Mouse (Mus musculus): ENCODE results near the gene Glrx5. TPM values are rescaled to one million over a fixed set of nuclear protein-coding genes. Genes with fewer than 3 reads are reported as not detected.
A peak's percentile ranks its signal among the peaks of the same experiment; 100 is the strongest.

The Glrx5 gene
- total RNA-seq, 2 experiments from 2014 or later = 146 to 188 TPM

DNA sequence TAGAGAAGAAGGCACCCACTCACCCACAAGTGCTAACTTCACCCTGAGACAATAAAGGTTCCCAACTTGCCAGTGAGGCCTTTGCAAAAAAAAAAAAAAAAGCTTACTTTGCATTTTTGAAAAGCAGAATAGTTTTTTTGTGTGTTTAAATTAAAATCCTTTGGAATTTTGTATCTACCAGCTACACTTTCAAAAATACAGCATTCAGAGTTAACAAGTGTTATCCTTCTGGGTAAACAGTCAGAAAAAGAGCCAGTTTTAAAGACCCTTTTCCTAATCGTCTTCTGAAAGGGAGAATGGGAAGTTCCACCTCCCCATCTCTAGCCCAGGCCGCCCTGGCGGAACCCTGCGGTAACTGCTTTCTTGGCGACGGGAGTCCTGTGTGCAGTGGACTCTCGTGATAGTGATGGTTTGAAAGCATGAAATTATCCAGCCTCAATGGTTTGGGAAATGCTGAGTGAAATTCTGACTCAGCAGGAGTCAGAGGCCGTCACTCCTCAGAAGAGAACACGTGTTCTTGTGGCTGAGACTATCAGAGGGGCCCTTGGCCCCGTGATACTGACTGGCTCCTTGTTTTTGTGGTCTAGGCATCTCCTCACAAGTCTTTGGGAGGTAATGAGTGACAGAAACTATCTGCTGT, 6.4 kb upstream of the Glrx5 start:
- peak; percentile 60 for ATAC-seq (replicated peaks; ENCODE audit: low FRiP score, poor library complexity, severe bottlenecking)

DNA sequence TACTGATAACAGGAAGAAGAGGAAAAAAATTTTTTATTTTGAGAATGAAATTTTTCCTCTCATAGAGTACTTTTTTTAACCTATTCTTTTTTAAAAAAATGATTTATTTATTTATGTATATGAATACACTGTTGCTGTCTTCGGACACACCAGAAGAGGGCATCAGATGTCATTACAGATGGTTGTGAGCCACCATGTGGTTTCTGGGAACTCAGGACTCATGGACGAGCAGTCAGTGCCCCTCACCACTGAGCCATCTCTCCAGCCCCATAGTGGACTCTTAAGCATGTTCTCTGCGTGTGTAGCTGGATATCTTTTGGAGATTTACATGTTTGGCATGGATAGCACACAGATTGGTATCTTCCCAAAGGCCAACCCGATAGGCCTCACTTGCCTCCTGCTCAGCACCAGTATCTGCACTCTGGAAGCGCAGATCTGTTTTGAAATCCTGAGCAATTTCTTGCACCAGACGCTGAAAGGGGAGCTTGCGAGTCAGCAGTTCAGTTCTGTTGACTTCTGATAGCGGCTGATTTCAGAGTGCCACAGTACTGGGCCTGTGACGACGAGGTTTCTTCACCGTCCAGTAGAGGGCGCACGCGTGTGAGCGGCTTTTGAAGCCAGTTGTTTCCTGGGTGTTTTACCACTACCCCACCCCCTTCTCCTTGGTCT, 5.0 kb upstream of the Glrx5 start:
- ATAC-seq (replicated peaks; ENCODE audit: low FRiP score, poor library complexity, severe bottlenecking) = peak; percentile 46

DNA sequence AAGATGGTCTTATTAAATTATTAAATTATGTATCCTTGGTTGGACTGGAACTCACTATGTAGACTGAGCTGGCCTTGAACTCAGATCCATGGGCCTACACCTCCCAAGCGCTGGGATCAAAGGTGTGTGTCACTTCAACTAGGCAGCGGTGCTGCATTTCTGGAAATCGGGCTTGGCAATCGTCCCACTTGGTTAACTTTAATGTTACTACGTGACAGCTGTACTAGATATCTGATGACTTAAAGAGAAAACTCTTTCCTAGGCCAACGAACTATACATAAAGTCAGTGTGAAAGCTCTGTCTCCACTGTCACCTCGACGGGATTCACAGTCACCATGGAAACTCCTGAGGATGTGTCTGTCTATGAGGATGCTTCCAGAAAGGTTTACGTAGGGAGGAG, 2.6 kb upstream of the Glrx5 start:
- ATAC-seq (replicated peaks; ENCODE audit: low FRiP score, poor library complexity, severe bottlenecking) = no peak

DNA sequence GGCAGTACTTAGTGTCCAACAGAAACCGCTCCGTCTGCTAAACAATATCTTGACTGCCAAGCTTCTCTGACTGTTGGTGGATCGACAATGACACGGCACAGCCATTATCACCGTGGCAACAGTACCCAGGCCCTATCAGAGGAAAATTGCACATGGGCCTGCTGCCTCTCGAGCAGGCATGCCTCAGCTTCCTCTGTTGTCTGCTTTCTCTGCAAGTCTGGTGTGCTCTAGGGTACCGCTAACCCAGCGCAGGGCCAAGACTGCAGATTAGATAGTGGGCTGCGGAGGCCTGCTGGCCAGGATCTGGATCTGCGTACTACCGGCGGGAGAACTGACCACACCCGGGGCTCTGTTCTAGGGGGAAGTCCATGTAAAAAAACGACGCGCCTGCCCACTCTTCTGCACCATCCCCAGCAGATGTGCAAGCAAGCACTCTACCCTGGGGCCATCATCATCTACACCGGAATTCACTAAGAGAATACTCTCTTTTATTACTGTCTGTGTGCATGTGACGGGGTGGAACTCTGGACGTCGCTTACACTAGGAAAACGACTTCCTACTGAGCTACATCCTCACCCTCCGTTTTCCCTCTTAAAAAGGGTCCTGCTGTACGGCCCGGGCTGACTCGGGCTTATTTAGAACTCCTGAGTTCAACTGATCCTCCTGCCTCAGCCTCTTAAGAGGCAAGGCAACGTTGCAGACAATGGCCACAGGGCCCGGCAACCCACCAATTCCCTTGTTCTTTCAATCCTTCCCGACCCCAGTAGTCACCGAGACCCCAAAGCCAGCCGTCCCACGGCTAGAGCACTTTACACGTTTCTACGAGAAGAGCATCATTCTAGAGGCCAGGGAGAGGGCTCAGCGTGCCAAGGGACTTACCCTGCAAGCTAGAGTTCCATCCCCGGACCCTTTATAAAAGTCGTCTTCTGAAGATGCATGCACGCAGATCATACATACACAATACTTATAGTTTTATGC, 1.1 kb upstream of the Glrx5 start:
- 0 out of 2 replicates have a peak, but pooled peaks have one; percentile 3 for ATAC-seq (replicated peaks; ENCODE audit: low FRiP score, poor library complexity, severe bottlenecking)

DNA sequence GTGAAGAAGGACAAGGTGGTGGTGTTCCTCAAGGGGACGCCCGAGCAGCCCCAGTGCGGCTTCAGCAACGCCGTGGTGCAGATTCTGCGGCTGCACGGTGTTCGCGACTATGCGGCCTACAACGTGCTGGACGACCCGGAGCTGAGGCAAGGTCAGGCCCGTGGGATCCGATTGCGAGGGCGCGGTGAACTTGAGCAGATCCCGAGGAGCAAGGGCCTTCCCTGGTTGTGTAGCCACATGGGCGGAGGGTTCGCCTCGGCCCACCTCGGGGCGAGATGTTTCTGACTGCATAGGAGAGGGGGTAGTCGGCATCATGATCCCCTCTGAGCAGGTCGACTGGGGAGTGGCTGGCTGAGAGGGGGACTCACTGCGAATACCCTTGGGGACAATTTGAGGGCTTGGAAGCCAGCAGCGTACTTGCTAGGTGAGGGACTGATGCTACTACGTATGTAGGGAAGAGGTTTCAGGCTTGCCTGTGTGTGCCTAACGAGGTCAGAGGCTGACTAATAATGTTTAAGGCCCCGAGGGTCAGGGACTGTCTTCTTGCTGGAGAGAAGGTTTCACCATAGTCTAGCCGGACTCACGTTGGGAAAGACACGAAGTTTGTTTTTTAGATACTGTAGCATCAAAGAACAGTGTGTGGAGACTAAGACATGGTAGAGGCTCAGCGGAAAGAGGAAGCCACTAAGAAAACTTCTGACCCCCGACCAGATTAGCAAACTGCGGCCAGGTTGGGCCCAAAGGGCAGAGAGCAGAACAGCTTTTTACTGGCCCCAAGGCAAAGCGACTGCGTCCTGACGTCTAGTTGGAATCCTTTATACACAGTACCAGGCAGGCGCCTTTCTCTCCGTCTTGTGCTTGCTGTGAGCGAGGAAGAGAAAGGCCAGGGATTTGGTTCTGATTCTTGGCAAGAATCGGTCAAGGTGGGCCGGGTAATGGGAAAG, 616 bp downstream of the Glrx5 start:
- ATAC-seq (replicated peaks; ENCODE audit: low FRiP score, poor library complexity, severe bottlenecking) = no peak

GRCm38 (mm10) chr12:105034130-105034769, 1.8 kb downstream of the Glrx5 start:
- ATAC-seq (replicated peaks; ENCODE audit: low FRiP score, poor library complexity, severe bottlenecking) = peak; percentile 51

DNA sequence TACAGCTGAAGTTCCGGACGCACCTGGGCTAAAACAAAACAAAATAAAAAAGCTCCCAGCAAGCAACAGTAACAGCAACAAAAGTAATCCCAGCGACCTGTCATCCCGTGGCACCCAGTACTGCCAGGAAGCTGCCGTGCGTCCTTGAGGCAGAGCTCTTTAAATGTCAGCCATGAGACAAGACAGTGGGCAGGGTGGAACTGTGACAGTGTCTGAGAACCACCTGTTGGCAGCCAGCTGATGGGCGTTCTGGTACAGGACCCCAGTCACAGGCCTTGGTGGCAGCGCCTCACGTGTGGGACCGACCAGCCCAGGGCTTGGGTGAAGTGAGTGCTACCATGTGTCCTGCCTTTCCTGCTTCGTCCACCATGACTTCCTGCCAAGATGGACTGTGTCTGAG, 5.7 kb downstream of the Glrx5 start:
- ATAC-seq (replicated peaks; ENCODE audit: low FRiP score, poor library complexity, severe bottlenecking) = no peak

GRCm38 (mm10) chr12:105038918-105039317, 6.4 kb downstream of the Glrx5 start:
- ATAC-seq (replicated peaks; ENCODE audit: low FRiP score, poor library complexity, severe bottlenecking) = peak; percentile 65

GRCm38 (mm10) chr12:105039578-105040289, 7.2 kb downstream of the Glrx5 start:
- ATAC-seq (replicated peaks; ENCODE audit: low FRiP score, poor library complexity, severe bottlenecking) = peak; percentile 45

GRCm38 (mm10) chr12:105040950-105041349, 8.5 kb downstream of the Glrx5 start:
- ATAC-seq (replicated peaks; ENCODE audit: low FRiP score, poor library complexity, severe bottlenecking) = peak; percentile 69

DNA sequence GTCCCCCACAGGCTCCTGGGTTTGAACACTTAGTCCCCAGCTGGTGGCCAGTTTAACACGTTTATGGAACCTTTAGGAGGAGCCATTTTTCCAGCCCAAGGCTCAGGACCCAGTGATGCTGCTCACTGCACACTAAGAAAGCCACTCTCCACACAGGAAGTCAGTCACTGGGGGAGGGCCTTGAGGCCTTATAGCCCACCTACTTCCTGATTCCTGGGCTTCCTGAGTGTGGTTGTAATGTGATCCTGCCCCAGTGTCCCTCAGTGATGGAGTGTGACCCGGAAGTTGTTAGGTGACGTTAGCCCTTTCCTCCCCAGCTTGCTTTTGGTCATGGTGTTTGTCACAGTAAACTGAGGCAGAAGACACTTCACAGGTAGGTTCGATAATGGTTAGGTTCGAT, 10.6 kb downstream of the Glrx5 start:
- no peak for ATAC-seq (replicated peaks; ENCODE audit: low FRiP score, poor library complexity, severe bottlenecking)

DNA sequence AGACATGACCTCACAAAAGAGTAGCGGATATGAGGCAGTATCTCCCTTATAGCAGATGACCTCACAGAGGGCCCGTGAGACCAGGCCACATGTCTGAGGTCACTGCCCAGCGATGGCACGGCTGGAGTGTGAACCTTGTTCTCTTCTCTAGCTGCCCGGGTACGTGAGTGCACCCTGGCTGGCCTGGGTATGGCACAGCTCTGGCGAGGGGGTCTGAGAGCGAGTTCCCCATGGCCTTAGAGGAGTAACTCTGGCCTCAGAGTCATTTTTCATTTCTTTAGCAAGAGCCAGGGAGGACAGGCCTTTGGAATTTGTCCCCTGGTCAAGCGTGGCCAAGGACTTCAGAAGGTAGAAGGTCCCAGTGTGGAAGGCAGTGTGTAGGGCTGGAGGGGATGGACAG, 12.3 kb downstream of the Glrx5 start:
- ATAC-seq (replicated peaks; ENCODE audit: low FRiP score, poor library complexity, severe bottlenecking) = no peak

- 0 out of 2 replicates have a peak, but pooled peaks have one; percentile 16 for ATAC-seq (replicated peaks; ENCODE audit: low FRiP score, poor library complexity, severe bottlenecking)
These were observed 15.9 kb downstream of the Glrx5 start for GRCm38 (mm10) chr12:105048301-105048863.

DNA sequence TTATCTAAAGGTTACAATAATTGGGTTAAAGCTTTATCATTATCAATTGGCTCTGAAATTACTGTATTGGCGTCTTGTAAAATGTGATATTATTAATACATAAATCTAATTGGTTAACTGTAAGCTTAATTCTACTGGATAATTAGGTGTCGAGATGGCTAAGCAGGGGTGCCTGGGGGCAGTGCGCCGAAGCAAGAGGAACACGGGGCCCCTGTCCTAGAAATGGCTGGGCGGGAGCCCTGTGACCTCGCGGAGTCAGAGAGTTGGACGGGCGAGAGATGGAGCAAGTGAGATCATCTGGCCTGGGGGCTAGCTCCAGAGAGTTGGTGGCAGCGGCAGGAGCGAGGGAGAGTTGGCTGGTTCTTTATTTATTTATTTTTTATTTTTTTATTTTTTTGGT, 17.3 kb downstream of the Glrx5 start:
- ATAC-seq (replicated peaks; ENCODE audit: low FRiP score, poor library complexity, severe bottlenecking) = no peak

DNA sequence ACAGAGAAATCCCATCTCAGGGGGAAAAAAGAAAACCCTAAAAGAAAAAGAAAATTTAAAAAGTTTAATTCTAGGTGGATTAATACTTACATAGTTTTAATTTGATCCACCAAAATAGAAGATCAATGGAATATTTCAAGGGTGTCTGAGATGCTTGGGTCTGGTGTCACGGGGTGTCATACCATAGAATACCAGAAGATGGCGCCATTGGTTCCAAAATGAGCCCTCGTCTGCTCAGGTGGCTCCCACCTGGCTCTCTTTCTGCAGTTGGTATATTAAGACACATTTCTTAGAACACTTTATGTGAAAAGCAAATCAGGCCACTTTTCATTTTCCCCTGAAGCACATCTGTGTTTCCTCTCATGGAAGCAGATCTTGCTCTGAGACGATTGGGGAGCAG, 18.4 kb downstream of the Glrx5 start:
- peak; percentile 66 for ATAC-seq (replicated peaks; ENCODE audit: low FRiP score, poor library complexity, severe bottlenecking)

- ATAC-seq (replicated peaks; ENCODE audit: low FRiP score, poor library complexity, severe bottlenecking) = no peak
These were observed 21.6 kb downstream of the Glrx5 start for GRCm38 (mm10) chr12:105054041-105054440.

GRCm38 (mm10) chr12:105055308-105055707, 22.8 kb downstream of the Glrx5 start:
- ATAC-seq (replicated peaks; ENCODE audit: low FRiP score, poor library complexity, severe bottlenecking) = no peak

GRCm38 (mm10) chr12:105060006-105060405, 27.5 kb downstream of the Glrx5 start:
- no peak for ATAC-seq (replicated peaks; ENCODE audit: low FRiP score, poor library complexity, severe bottlenecking)
